Mouse (Mus musculus): Measurements from ENCODE around the gene Ccl8. TPM values are rescaled to one million over a fixed set of nuclear protein-coding genes. Genes with fewer than 3 reads are reported as not detected.

Ccl8 gene
- not detected in 2 replicates for polyA plus RNA-seq (2015; fragmentation: Nextera tagmentation; extraction: Ambion mirVana)

GRCm38 (mm10) chr11:82114885-82115284, at the start of gene Ccl8:
Ccl8 (plus strand) TSS chr11:82115185.
- no peaks in the 10 kb centered on the region for H3K4me1 ChIP-seq (ENCODE audit: insufficient read depth, low read length)
- no peak within 1 kb of the TSS for H3K4me2 ChIP-seq (replicated peaks; ENCODE audit: low read depth, low read length)
- H3K9ac ChIP-seq (replicated peaks; ENCODE audit: low read length) = no peak within 1 kb of the TSS
- H3K36me3 ChIP-seq (ENCODE audit: insufficient read depth, low read length) = no peaks in the 10 kb centered on the region
- ATAC-seq (ENCODE audit: low FRiP score, low TSS enrichment) = no peak
- 83% methylated on average over 3 of the region's 3 CpGs for WGBS
- H3K27ac ChIP-seq (ENCODE audit: low read length) = no peak within 1 kb of the TSS
- H3K9me3 ChIP-seq (ENCODE audit: low read length) = no peaks in the 10 kb centered on the region
- no peaks in the 10 kb centered on the region for H3K27me3 ChIP-seq (ENCODE audit: insufficient read depth, low read length)
- H3K4me3 ChIP-seq (ENCODE audit: low read length) = no peak within 1 kb of the TSS

GRCm38 (mm10) chr11:82066953-82067571, 47.9 kb upstream of the Ccl8 start:
- 71% methylated on average over 7 of the region's 7 CpGs for WGBS
- Histone ChIP-seq H3K4me1 (ENCODE audit: insufficient read depth, low read length) (no peaks in the 10 kb centered on the region), H3K4me2 (replicated peaks; ENCODE audit: low read depth, low read length) (no peak overlapping the region)

GRCm38 (mm10) chr11:82071076-82071475, 43.9 kb upstream of the Ccl8 start:
- Histone ChIP-seq H3K27ac (ENCODE audit: low read length) (no peak overlapping the region), H3K9me3 (ENCODE audit: low read length) (no peaks in the 10 kb centered on the region), H3K4me2 (replicated peaks; ENCODE audit: low read depth, low read length) (no peak overlapping the region), H3K36me3 (ENCODE audit: insufficient read depth, low read length) (no peaks in the 10 kb centered on the region), H3K9ac (replicated peaks; ENCODE audit: low read length) (no peak overlapping the region), H3K4me1 (ENCODE audit: insufficient read depth, low read length) (no peaks in the 10 kb centered on the region), H3K4me3 (ENCODE audit: low read length) (no peak overlapping the region), H3K27me3 (ENCODE audit: insufficient read depth, low read length) (no peaks in the 10 kb centered on the region)
- 87% methylated on average over 3 of the region's 3 CpGs for WGBS
- no peak for ATAC-seq (ENCODE audit: low FRiP score, low TSS enrichment)

More at GRCm38 (mm10) chr11:82066953-82067571, 47.9 kb upstream of the Ccl8 start:
- Histone ChIP-seq H3K27me3 (ENCODE audit: insufficient read depth, low read length) (no peaks in the 10 kb centered on the region), H3K9me3 (ENCODE audit: low read length) (no peaks in the 10 kb centered on the region), H3K4me3 (ENCODE audit: low read length) (no peak overlapping the region), H3K27ac (ENCODE audit: low read length) (no peak overlapping the region), H3K9ac (replicated peaks; ENCODE audit: low read length) (no peak overlapping the region), H3K36me3 (ENCODE audit: insufficient read depth, low read length) (no peaks in the 10 kb centered on the region)
- ATAC-seq (ENCODE audit: low FRiP score, low TSS enrichment) = no peak

GRCm38 (mm10) chr11:82072374-82072773, 42.6 kb upstream of the Ccl8 start:
- Histone ChIP-seq H3K27ac (ENCODE audit: low read length) (no peak overlapping the region), H3K36me3 (ENCODE audit: insufficient read depth, low read length) (no peaks in the 10 kb centered on the region), H3K9ac (replicated peaks; ENCODE audit: low read length) (no peak overlapping the region), H3K4me3 (ENCODE audit: low read length) (no peak overlapping the region), H3K27me3 (ENCODE audit: insufficient read depth, low read length) (no peaks in the 10 kb centered on the region), H3K9me3 (ENCODE audit: low read length) (no peaks in the 10 kb centered on the region), H3K4me2 (replicated peaks; ENCODE audit: low read depth, low read length) (no peak overlapping the region), H3K4me1 (ENCODE audit: insufficient read depth, low read length) (no peaks in the 10 kb centered on the region)
- WGBS = 86% methylated on average over 1 of the region's 1 CpGs
- no peak for ATAC-seq (ENCODE audit: low FRiP score, low TSS enrichment)

GRCm38 (mm10) chr11:82072984-82073383, 42.0 kb upstream of the Ccl8 start:
- WGBS = 63% methylated on average over 3 of the region's 3 CpGs
- ATAC-seq (ENCODE audit: low FRiP score, low TSS enrichment) = no peak
- H3K4me1 ChIP-seq (ENCODE audit: insufficient read depth, low read length) = no peaks in the 10 kb centered on the region
- no peak overlapping the region for H3K4me2 ChIP-seq (replicated peaks; ENCODE audit: low read depth, low read length)
- no peak overlapping the region for H3K9ac ChIP-seq (replicated peaks; ENCODE audit: low read length)
- no peaks in the 10 kb centered on the region for H3K36me3 ChIP-seq (ENCODE audit: insufficient read depth, low read length)
- H3K27me3 ChIP-seq (ENCODE audit: insufficient read depth, low read length) = no peaks in the 10 kb centered on the region
- no peaks in the 10 kb centered on the region for H3K9me3 ChIP-seq (ENCODE audit: low read length)
- H3K4me3 ChIP-seq (ENCODE audit: low read length) = no peak overlapping the region
- no peak overlapping the region for H3K27ac ChIP-seq (ENCODE audit: low read length)

GRCm38 (mm10) chr11:82073686-82074085, 41.3 kb upstream of the Ccl8 start:
- no peak overlapping the region for H3K27ac ChIP-seq (ENCODE audit: low read length)
- 85% methylated on average over 3 of the region's 3 CpGs for WGBS
- no peaks in the 10 kb centered on the region for H3K4me1 ChIP-seq (ENCODE audit: insufficient read depth, low read length)
- no peak overlapping the region for H3K9ac ChIP-seq (replicated peaks; ENCODE audit: low read length)
- no peaks in the 10 kb centered on the region for H3K9me3 ChIP-seq (ENCODE audit: low read length)
- H3K4me2 ChIP-seq (replicated peaks; ENCODE audit: low read depth, low read length) = no peak overlapping the region
- no peak overlapping the region for H3K4me3 ChIP-seq (ENCODE audit: low read length)
- no peak for ATAC-seq (ENCODE audit: low FRiP score, low TSS enrichment)
- H3K27me3 ChIP-seq (ENCODE audit: insufficient read depth, low read length) = no peaks in the 10 kb centered on the region
- H3K36me3 ChIP-seq (ENCODE audit: insufficient read depth, low read length) = no peaks in the 10 kb centered on the region

GRCm38 (mm10) chr11:82077031-82077430, 38.0 kb upstream of the Ccl8 start:
- Histone ChIP-seq H3K27ac (ENCODE audit: low read length) (no peak overlapping the region), H3K4me1 (ENCODE audit: insufficient read depth, low read length) (no peaks in the 10 kb centered on the region), H3K36me3 (ENCODE audit: insufficient read depth, low read length) (no peaks in the 10 kb centered on the region), H3K4me2 (replicated peaks; ENCODE audit: low read depth, low read length) (no peak overlapping the region), H3K9ac (replicated peaks; ENCODE audit: low read length) (no peak overlapping the region), H3K4me3 (ENCODE audit: low read length) (no peak overlapping the region), H3K27me3 (ENCODE audit: insufficient read depth, low read length) (no peaks in the 10 kb centered on the region), H3K9me3 (ENCODE audit: low read length) (no peaks in the 10 kb centered on the region)
- WGBS = 68% methylated on average over 3 of the region's 3 CpGs
- ATAC-seq (ENCODE audit: low FRiP score, low TSS enrichment) = no peak

- H3K9me3 ChIP-seq (ENCODE audit: low read length) = no peaks in the 10 kb centered on the region
- no peak overlapping the region for H3K4me3 ChIP-seq (ENCODE audit: low read length)
- no peak for ATAC-seq (ENCODE audit: low FRiP score, low TSS enrichment)
- H3K27ac ChIP-seq (ENCODE audit: low read length) = no peak overlapping the region
- H3K9ac ChIP-seq (replicated peaks; ENCODE audit: low read length) = no peak overlapping the region
- H3K27me3 ChIP-seq (ENCODE audit: insufficient read depth, low read length) = no peaks in the 10 kb centered on the region
- no peaks in the 10 kb centered on the region for H3K4me1 ChIP-seq (ENCODE audit: insufficient read depth, low read length)
- H3K4me2 ChIP-seq (replicated peaks; ENCODE audit: low read depth, low read length) = no peak overlapping the region
- H3K36me3 ChIP-seq (ENCODE audit: insufficient read depth, low read length) = no peaks in the 10 kb centered on the region
Observed at GRCm38 (mm10) chr11:82078136-82078730, 36.8 kb upstream of the Ccl8 start.

GRCm38 (mm10) chr11:82080865-82081264, 34.1 kb upstream of the Ccl8 start:
- Histone ChIP-seq H3K9ac (replicated peaks; ENCODE audit: low read length) (no peak overlapping the region), H3K4me3 (ENCODE audit: low read length) (no peak overlapping the region), H3K27ac (ENCODE audit: low read length) (no peak overlapping the region), H3K36me3 (ENCODE audit: insufficient read depth, low read length) (no peaks in the 10 kb centered on the region), H3K4me2 (replicated peaks; ENCODE audit: low read depth, low read length) (no peak overlapping the region), H3K4me1 (ENCODE audit: insufficient read depth, low read length) (no peaks in the 10 kb centered on the region), H3K27me3 (ENCODE audit: insufficient read depth, low read length) (no peaks in the 10 kb centered on the region), H3K9me3 (ENCODE audit: low read length) (no peaks in the 10 kb centered on the region)
- 71% methylated on average over 3 of the region's 3 CpGs for WGBS
- ATAC-seq (ENCODE audit: low FRiP score, low TSS enrichment) = no peak

GRCm38 (mm10) chr11:82084360-82084759, 30.6 kb upstream of the Ccl8 start:
- ATAC-seq (ENCODE audit: low FRiP score, low TSS enrichment) = no peak
- Histone ChIP-seq H3K9me3 (ENCODE audit: low read length) (no peaks in the 10 kb centered on the region), H3K4me2 (replicated peaks; ENCODE audit: low read depth, low read length) (no peak overlapping the region), H3K9ac (replicated peaks; ENCODE audit: low read length) (no peak overlapping the region), H3K36me3 (ENCODE audit: insufficient read depth, low read length) (no peaks in the 10 kb centered on the region), H3K27me3 (ENCODE audit: insufficient read depth, low read length) (no peaks in the 10 kb centered on the region), H3K4me3 (ENCODE audit: low read length) (no peak overlapping the region), H3K27ac (ENCODE audit: low read length) (no peak overlapping the region), H3K4me1 (ENCODE audit: insufficient read depth, low read length) (no peaks in the 10 kb centered on the region)
- WGBS = 92% methylated on average over 3 of the region's 3 CpGs
